In genomic region chr2:120037744-120038143, GRCm38 (mm10) we compare ENCODE assay signal across 13 mouse cellular contexts.
"Had no signal": no experiment of that assay in that cellular context is flagged by ENCODE, and none has a peak within 500 bp of the region (broad histone marks: within the 10 kb centered on the region; RNA-seq: fewer than 3 reads in every experiment).

No protein-coding gene starts in this region.

- H3K4me3 ChIP-seq: midbrain, embryonic 13.5 days; midbrain, embryonic 15.5 days; neural tube, embryonic 12.5 days; stomach, embryonic 15.5 days had no signal

- DNase-seq: lung, embryonic 14.5 days; lung, postnatal 10 days; lung, postnatal 4 days; right cerebral cortex, postnatal 14 days; thymus, adult 2 months; thymus, postnatal 25 days; thymus, postnatal 4 days had no signal

- ATAC-seq: midbrain, embryonic 13.5 days; midbrain, embryonic 15.5 days had no signal

- H3K27ac ChIP-seq: liver, embryonic 14.5 days; midbrain, embryonic 13.5 days; midbrain, embryonic 15.5 days; neural tube, embryonic 12.5 days; stomach, embryonic 15.5 days; stomach, postnatal 0 days had no signal
